In genomic region chr7:16909909-16910308, GRCm38 (mm10) we compare ENCODE assay signal across 21 mouse cellular contexts. TPM values are rescaled to one million over a fixed set of nuclear protein-coding genes. Genes with fewer than 3 reads are reported as not detected.
DNase-seq lines count a peak whose midpoint lies in the region; ATAC-seq and TF ChIP-seq lines count a peak whose summit lies in the region.
"Had no signal": no experiment of that assay in that cellular context is flagged by ENCODE, and none has a peak within 500 bp of the region (broad histone marks: within the 10 kb centered on the region; RNA-seq: fewer than 3 reads in every experiment).

No protein-coding gene starts in this region.

- DNase-seq in 416B (ENCODE audit: low read depth), result peak; percentile 69
- no peak for DNase-seq in forebrain, postnatal 0 days
- no peak for DNase-seq in embryo, embryonic 11 days
- DNase-seq: adrenal gland, adult 8-10 months; cerebellum, postnatal 25 days; gastrocnemius, postnatal 36 days; right cerebral cortex, adult 18-20 months had no signal

- peaks cover 10% of the 10 kb centered on the region for H3K36me3 ChIP-seq in intestine, embryonic 15.5 days
- peaks cover 8% of the 10 kb centered on the region; the same call in 1 of the 2 replicates for H3K36me3 ChIP-seq in intestine, postnatal 0 days (ENCODE audit: control insufficient read depth, insufficient read depth)
- H3K36me3 ChIP-seq in forebrain, postnatal 0 days (ENCODE audit: insufficient read depth), result peaks cover 16% of the 10 kb centered on the region

- peak overlapping the region; percentile 37 for H3K4me2 ChIP-seq in intestine, embryonic 15.5 days (replicated peaks)
- H3K4me2 ChIP-seq in intestine, postnatal 0 days (replicated peaks; ENCODE audit: low read depth), result no peak overlapping the region
- H3K4me2 ChIP-seq in forebrain, postnatal 0 days (ENCODE audit: low read depth), result no peak overlapping the region
- H3K4me2 ChIP-seq: embryonic facial prominence, embryonic 15.5 days; forebrain, embryonic 13.5 days; heart, embryonic 15.5 days; limb, embryonic 15.5 days; lung, embryonic 15.5 days; neural tube, embryonic 15.5 days had no signal

- H3K4me1 ChIP-seq in intestine, embryonic 15.5 days (replicated peaks), result peaks cover 47% of the 10 kb centered on the region
- no peaks in the 10 kb centered on the region for H3K4me1 ChIP-seq in intestine, postnatal 0 days (replicated peaks; ENCODE audit: control insufficient read depth, insufficient read depth, low read length)
- peaks cover 13% of the 10 kb centered on the region for H3K4me1 ChIP-seq in bone marrow, adult 2 months (ENCODE audit: control insufficient read depth, insufficient read depth, low read length)
- H3K4me1 ChIP-seq in forebrain, postnatal 0 days (ENCODE audit: insufficient read depth), result no peaks in the 10 kb centered on the region

- H3K9ac ChIP-seq in intestine, embryonic 15.5 days, result no peak overlapping the region
- no peak overlapping the region for H3K9ac ChIP-seq in intestine, postnatal 0 days (ENCODE audit: low read depth, low read length)
- H3K9ac ChIP-seq in forebrain, postnatal 0 days, result no peak overlapping the region
- H3K9ac ChIP-seq: embryonic facial prominence, embryonic 15.5 days; heart, embryonic 15.5 days; limb, embryonic 15.5 days; lung, embryonic 15.5 days; neural tube, embryonic 15.5 days had no signal

- no peak overlapping the region for H3K4me3 ChIP-seq in intestine, embryonic 15.5 days (replicated peaks)
- H3K4me3 ChIP-seq in intestine, postnatal 0 days (ENCODE audit: low read depth, low read length), result no peak overlapping the region
- peak overlapping the region; percentile 4 for H3K4me3 ChIP-seq in bone marrow, adult 2 months (replicated peaks; ENCODE audit: control insufficient read depth, low read depth, low read length)
- H3K4me3 ChIP-seq in forebrain, postnatal 0 days (ENCODE audit: low read depth, low read length), result no peak overlapping the region
- H3K4me3 ChIP-seq: embryonic facial prominence, embryonic 15.5 days; forebrain, embryonic 13.5 days; heart, embryonic 15.5 days; limb, embryonic 15.5 days; lung, embryonic 15.5 days; neural tube, embryonic 15.5 days had no signal

- no peak for TF ChIP-seq CTCF in intestine, postnatal 0 days (IDR thresholded peaks at IDR 0.05; ENCODE audit: low read depth)
- TF ChIP-seq CTCF in bone marrow, adult 2 months (IDR thresholded peaks at IDR 0.05; ENCODE audit: control insufficient read depth, insufficient read depth, low read length), result no peak
- no peak for TF ChIP-seq CTCF in forebrain, postnatal 0 days (IDR thresholded peaks at IDR 0.05; ENCODE audit: low read depth)

- H3K27ac ChIP-seq in intestine, embryonic 15.5 days, result no peak overlapping the region
- no peak overlapping the region for H3K27ac ChIP-seq in intestine, postnatal 0 days (ENCODE audit: low read depth, low read length)
- H3K27ac ChIP-seq in bone marrow, adult 2 months (ENCODE audit: control insufficient read depth, insufficient read depth, low read depth, low read length, poor library complexity), result peak overlapping the region; percentile 92
- no peak overlapping the region for H3K27ac ChIP-seq in forebrain, postnatal 0 days (ENCODE audit: low read depth, low read length)
- H3K27ac ChIP-seq: embryonic facial prominence, embryonic 15.5 days; forebrain, embryonic 13.5 days; heart, embryonic 15.5 days; hindbrain, postnatal 0 days; kidney, postnatal 0 days; limb, embryonic 15.5 days; neural tube, embryonic 15.5 days had no signal

- ATAC-seq in intestine, embryonic 15.5 days, result no peak
- ATAC-seq in intestine, postnatal 0 days, result no peak
- peak; percentile 64 for ATAC-seq in megakaryocyte progenitor cell, adult 5-6 weeks (replicated peaks; ENCODE audit: poor library complexity)
- ATAC-seq in forebrain, postnatal 0 days, result no peak
- ATAC-seq: forebrain, embryonic 13.5 days; hindbrain, postnatal 0 days; midbrain, embryonic 16.5 days had no signal

- 29% methylated on average over 10 of the region's 10 CpGs for WGBS in intestine, embryonic 15.5 days
- 52% methylated on average over 10 of the region's 10 CpGs for WGBS in intestine, postnatal 0 days
- 6% methylated on average over 10 of the region's 10 CpGs for WGBS in bone marrow, adult 2 months
- 58% methylated on average over 10 of the region's 10 CpGs for WGBS in forebrain, postnatal 0 days

- TF ChIP-seq POLR2A in bone marrow, adult 2 months (IDR thresholded peaks at IDR 0.05; ENCODE audit: borderline replicate concordance, control insufficient read depth, low read depth, low read length), result no peak

- no peaks in the 10 kb centered on the region for H3K27me3 ChIP-seq in intestine, embryonic 15.5 days (replicated peaks)
- H3K27me3 ChIP-seq in intestine, postnatal 0 days (replicated peaks; ENCODE audit: control insufficient read depth, insufficient read depth, low read length), result no peaks in the 10 kb centered on the region
- H3K27me3 ChIP-seq in forebrain, postnatal 0 days (ENCODE audit: insufficient read depth, low read length), result no peaks in the 10 kb centered on the region
- H3K27me3 ChIP-seq: embryonic facial prominence, embryonic 15.5 days; forebrain, embryonic 13.5 days; limb, embryonic 15.5 days; lung, embryonic 15.5 days; neural tube, embryonic 15.5 days had no signal

- H3K9me3 ChIP-seq in intestine, embryonic 15.5 days, result no peaks in the 10 kb centered on the region
- no peaks in the 10 kb centered on the region for H3K9me3 ChIP-seq in intestine, postnatal 0 days (ENCODE audit: control insufficient read depth)
- no peaks in the 10 kb centered on the region for H3K9me3 ChIP-seq in forebrain, postnatal 0 days (ENCODE audit: low read length)
- H3K9me3 ChIP-seq: embryonic facial prominence, embryonic 15.5 days; forebrain, embryonic 13.5 days; heart, embryonic 15.5 days; limb, embryonic 15.5 days; lung, embryonic 15.5 days; neural tube, embryonic 15.5 days had no signal

RNA-seq across cellular contexts. Expression of gene Ptgir, which starts 3.6 kb away (rescaled TPM):
- 2.8 and 3.0 TPM in 2 replicates for polyA plus RNA-seq in intestine, embryonic 15.5 days (2015; fragmentation: Nextera tagmentation; extraction: Ambion mirVana)
- polyA plus RNA-seq in intestine, postnatal 0 days (2015; fragmentation: Nextera tagmentation; extraction: Ambion mirVana), result 1.7 and 1.8 TPM in 2 replicates
- polyA plus RNA-seq in bone marrow, adult 2 months (2011; ENCODE audit: insufficient read depth, insufficient read length, low replicate concordance, missing spikeins), result 8.3 and 13.0 TPM in 2 replicates
- total RNA-seq in megakaryocyte progenitor cell, adult 5-6 weeks (2015), result 2.1 and 2.6 TPM in 2 replicates
- 1.8 and 4.0 TPM in 2 replicates for total RNA-seq in megakaryocyte progenitor cell, adult 5-6 weeks (2017)
- 0.15 TPM in 1 of 2 replicates, not detected in the other for total RNA-seq in forebrain, postnatal 0 days (2014; rRNA removed)
- 0.08 and 0.09 TPM in 2 replicates for polyA plus RNA-seq in forebrain, postnatal 0 days (2015; fragmentation: Nextera tagmentation; extraction: Ambion mirVana)
- total RNA-seq: layer of hippocampus, adult 8-10 months had no signal

RNA-seq across cellular contexts. Expression of gene Calm3, which starts 14.0 kb away (rescaled TPM):
- polyA plus RNA-seq in intestine, embryonic 15.5 days (2015; fragmentation: Nextera tagmentation; extraction: Ambion mirVana), result 137 and 140 TPM in 2 replicates
- polyA plus RNA-seq in intestine, postnatal 0 days (2015; fragmentation: Nextera tagmentation; extraction: Ambion mirVana), result 236 and 241 TPM in 2 replicates
- polyA plus RNA-seq in bone marrow, adult 2 months (2011; ENCODE audit: insufficient read depth, insufficient read length, low replicate concordance, missing spikeins), result 307 and 376 TPM in 2 replicates
- total RNA-seq in megakaryocyte progenitor cell, adult 5-6 weeks (2015), result 125 and 150 TPM in 2 replicates
- total RNA-seq in megakaryocyte progenitor cell, adult 5-6 weeks (2017), result 419 and 440 TPM in 2 replicates
- 1,323 and 1,444 TPM in 2 replicates for total RNA-seq in forebrain, postnatal 0 days (2014; rRNA removed)
- polyA plus RNA-seq in forebrain, postnatal 0 days (2015; fragmentation: Nextera tagmentation; extraction: Ambion mirVana), result 403 and 424 TPM in 2 replicates

RNA-seq across cellular contexts. Expression of gene Gng8, which starts 18.3 kb away (rescaled TPM):
- 7.4 and 8.3 TPM in 2 replicates for polyA plus RNA-seq in intestine, embryonic 15.5 days (2015; fragmentation: Nextera tagmentation; extraction: Ambion mirVana)
- polyA plus RNA-seq in intestine, postnatal 0 days (2015; fragmentation: Nextera tagmentation; extraction: Ambion mirVana), result 4.7 and 5.3 TPM in 2 replicates
- not detected in 2 replicates for polyA plus RNA-seq in bone marrow, adult 2 months (2011; ENCODE audit: insufficient read depth, insufficient read length, low replicate concordance, missing spikeins)
- total RNA-seq in megakaryocyte progenitor cell, adult 5-6 weeks (2015), result not detected in 2 replicates
- total RNA-seq in megakaryocyte progenitor cell, adult 5-6 weeks (2017), result not detected in 2 replicates
- not detected in 2 replicates for total RNA-seq in forebrain, postnatal 0 days (2014; rRNA removed)
- 9.3 and 16.4 TPM in 2 replicates for polyA plus RNA-seq in forebrain, postnatal 0 days (2015; fragmentation: Nextera tagmentation; extraction: Ambion mirVana)

RNA-seq across cellular contexts. Expression of gene Pnmal2, which starts 34.6 kb away (rescaled TPM):
- 8.1 and 8.3 TPM in 2 replicates for polyA plus RNA-seq in intestine, embryonic 15.5 days (2015; fragmentation: Nextera tagmentation; extraction: Ambion mirVana)
- 3.3 and 3.6 TPM in 2 replicates for polyA plus RNA-seq in intestine, postnatal 0 days (2015; fragmentation: Nextera tagmentation; extraction: Ambion mirVana)
- not detected in 2 replicates for polyA plus RNA-seq in bone marrow, adult 2 months (2011; ENCODE audit: insufficient read depth, insufficient read length, low replicate concordance, missing spikeins)
- not detected in 2 replicates for total RNA-seq in megakaryocyte progenitor cell, adult 5-6 weeks (2015)
- 0.20 TPM in 1 of 2 replicates, not detected in the other for total RNA-seq in megakaryocyte progenitor cell, adult 5-6 weeks (2017)
- total RNA-seq in forebrain, postnatal 0 days (2014; rRNA removed), result 98.9 and 133 TPM in 2 replicates
- polyA plus RNA-seq in forebrain, postnatal 0 days (2015; fragmentation: Nextera tagmentation; extraction: Ambion mirVana), result 87.5 and 134 TPM in 2 replicates

RNA-seq across cellular contexts. Expression of gene Dact3, which starts 34.8 kb away (rescaled TPM):
- polyA plus RNA-seq in intestine, embryonic 15.5 days (2015; fragmentation: Nextera tagmentation; extraction: Ambion mirVana), result 3.1 and 3.2 TPM in 2 replicates
- 3.4 and 3.7 TPM in 2 replicates for polyA plus RNA-seq in intestine, postnatal 0 days (2015; fragmentation: Nextera tagmentation; extraction: Ambion mirVana)
- polyA plus RNA-seq in bone marrow, adult 2 months (2011; ENCODE audit: insufficient read depth, insufficient read length, low replicate concordance, missing spikeins), result 0.54 and 1.7 TPM in 2 replicates
- total RNA-seq in megakaryocyte progenitor cell, adult 5-6 weeks (2015), result not detected in 2 replicates
- 0.04 and 0.17 TPM in 2 replicates for total RNA-seq in megakaryocyte progenitor cell, adult 5-6 weeks (2017)
- 69.0 and 70.3 TPM in 2 replicates for total RNA-seq in forebrain, postnatal 0 days (2014; rRNA removed)
- 7.8 and 8.6 TPM in 2 replicates for polyA plus RNA-seq in forebrain, postnatal 0 days (2015; fragmentation: Nextera tagmentation; extraction: Ambion mirVana)
